Comparison of ENCODE assay signal across 9 mouse cellular contexts in the genomic region with DNA sequence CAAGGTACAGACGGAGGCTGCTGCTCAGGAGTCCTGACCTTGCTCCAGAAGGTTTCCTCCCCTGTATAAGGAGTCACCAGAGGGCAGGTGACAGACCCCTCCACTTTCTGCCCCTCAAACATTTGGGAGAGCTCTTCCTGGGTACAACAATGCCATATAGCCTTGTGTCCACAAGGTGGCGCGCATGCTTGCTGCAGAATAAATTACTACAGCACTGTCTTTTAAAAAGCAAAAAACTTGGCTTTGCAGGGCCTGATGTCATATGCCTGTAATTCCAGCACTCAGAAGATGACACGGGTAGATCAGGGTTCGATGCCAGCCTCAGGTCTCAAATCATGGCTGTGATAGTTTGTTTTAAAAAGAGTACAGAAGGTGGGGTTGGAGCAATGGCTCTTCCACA. TPM values are rescaled to one million over a fixed set of nuclear protein-coding genes. Genes with fewer than 3 reads are reported as not detected.
DNase-seq lines count a peak whose midpoint lies in the region; ATAC-seq and TF ChIP-seq lines count a peak whose summit lies in the region.
"Had no signal": no experiment of that assay in that cellular context is flagged by ENCODE, and none has a peak within 500 bp of the region (broad histone marks: within the 10 kb centered on the region; RNA-seq: fewer than 3 reads in every experiment).

No protein-coding gene starts in this region.

- 6% methylated on average over 5 of the region's 5 CpGs for WGBS in heart, embryonic 11.5 days (ENCODE audit: insufficient replicate concordance)
- 4% methylated on average over 5 of the region's 5 CpGs for WGBS in neural tube, embryonic 11.5 days

- intact Hi-C loops in left cerebral cortex, adult 2 months (cut with DNase I): loop anchor here (1.0 to 10.0 kb wide), 3 partner anchors 61 to 292 kb away; a partner anchor contains a TSS

- no peak overlapping the region for H3K4me3 ChIP-seq in heart, embryonic 11.5 days (ENCODE audit: low read depth, low read length)
- H3K4me3 ChIP-seq in G1E (ENCODE audit: low read depth, low read length): no peak overlapping the region
- H3K4me3 ChIP-seq in left cerebral cortex, adult 2 months: no peak overlapping the region
- H3K4me3 ChIP-seq in neural tube, embryonic 11.5 days (ENCODE audit: low read depth, low read length): no peak overlapping the region

- H3K27me3 ChIP-seq in heart, embryonic 11.5 days (ENCODE audit: control insufficient read depth, insufficient read depth, low read length): peaks cover 7% of the 10 kb centered on the region; the same call in 1 of the 2 replicates
- H3K27me3 ChIP-seq in G1E (ENCODE audit: insufficient read depth, low read length): peaks cover 26% of the 10 kb centered on the region
- H3K27me3 ChIP-seq in neural tube, embryonic 11.5 days (ENCODE audit: control insufficient read depth, insufficient read depth, low read length): no peaks in the 10 kb centered on the region

- DNase-seq in heart, adult 11 months: peak; percentile 95
- peak; percentile 49 for DNase-seq in G1E (ENCODE audit: low spot score)
- peak; percentile 83 for DNase-seq in cerebellum, adult 9-11 months
- DNase-seq in left cerebral cortex, adult 2 months (ENCODE audit: extremely low spot score in 1 of 2, low spot score in 2 of 2): peak; percentile 73 to 78
- peak; percentile 71 for DNase-seq in neural tube, embryonic 11.5 days (ENCODE audit: low spot score)
- DNase-seq in thymus, postnatal 0 days (ENCODE audit: low spot score): peak; percentile 87

- no peak for ATAC-seq in heart, embryonic 11.5 days (replicated peaks; ENCODE audit: insufficient number of reproducible peaks, low FRiP score, low TSS enrichment)
- no peak for ATAC-seq in G1E (ENCODE audit: extremely low read depth, insufficient number of reproducible peaks, low FRiP score, poor library complexity, severe bottlenecking)
- peak; percentile 10; the same call in 1 of the 2 replicates for ATAC-seq in granulocyte monocyte progenitor cell, adult 5-6 weeks (replicated peaks; ENCODE audit: poor library complexity, severe bottlenecking)
- ATAC-seq in neural tube, embryonic 11.5 days (ENCODE audit: insufficient read depth, low FRiP score, low TSS enrichment): no peak

- peaks cover 12% of the 10 kb centered on the region for H3K4me1 ChIP-seq in heart, embryonic 11.5 days (ENCODE audit: control insufficient read depth, insufficient read depth, low read length)
- peaks cover 34% of the 10 kb centered on the region for H3K4me1 ChIP-seq in G1E (ENCODE audit: insufficient read depth, low read depth, low read length)
- peaks cover 9% of the 10 kb centered on the region for H3K4me1 ChIP-seq in neural tube, embryonic 11.5 days (ENCODE audit: control insufficient read depth, insufficient read depth, low read length)

- no peak overlapping the region for H3K9ac ChIP-seq in heart, embryonic 11.5 days (ENCODE audit: low read depth, low read length)
- no peak overlapping the region for H3K9ac ChIP-seq in neural tube, embryonic 11.5 days (ENCODE audit: low read length)

- H3K9me3 ChIP-seq in heart, embryonic 11.5 days (replicated peaks; ENCODE audit: control insufficient read depth, low read length): no peaks in the 10 kb centered on the region
- H3K9me3 ChIP-seq in G1E (replicated peaks): no peaks in the 10 kb centered on the region
- H3K9me3 ChIP-seq in neural tube, embryonic 11.5 days (ENCODE audit: control insufficient read depth, low read length): no peaks in the 10 kb centered on the region

- H3K27ac ChIP-seq in heart, embryonic 11.5 days (ENCODE audit: low read depth, low read length): no peak overlapping the region
- no peak overlapping the region for H3K27ac ChIP-seq in left cerebral cortex, adult 2 months
- no peak overlapping the region for H3K27ac ChIP-seq in neural tube, embryonic 11.5 days (ENCODE audit: low read depth, low read length)
- H3K27ac ChIP-seq: macrophage had no signal

- TF ChIP-seq CTCF in G1E (IDR thresholded peaks at IDR 0.05; ENCODE audit: low read depth, low read length): peak; percentile 73
- TF ChIP-seq CTCF in left cerebral cortex, adult 2 months (IDR thresholded peaks at IDR 0.05): peak; percentile 99

- no peak overlapping the region for H3K4me2 ChIP-seq in heart, embryonic 11.5 days
- no peak overlapping the region for H3K4me2 ChIP-seq in neural tube, embryonic 11.5 days (ENCODE audit: low read depth)

- H3K36me3 ChIP-seq in heart, embryonic 11.5 days (ENCODE audit: control insufficient read depth, insufficient read depth, low read length): no peaks in the 10 kb centered on the region
- H3K36me3 ChIP-seq in G1E (replicated peaks): no peaks in the 10 kb centered on the region
- no peaks in the 10 kb centered on the region for H3K36me3 ChIP-seq in neural tube, embryonic 11.5 days (ENCODE audit: control insufficient read depth, insufficient read depth, low read length)

RNA-seq across cellular contexts. Expression of a gene that starts 4.5 kb away (rescaled TPM):
- polyA plus RNA-seq in heart, embryonic 11.5 days (2014; fragmentation: Nextera tagmentation; extraction: Ambion mirVana): 10.2 and 12.9 TPM in 2 replicates
- total RNA-seq in G1E (2014; fragmentation: Nextera tagmentation) (6.6 and 8.1 TPM in 2 replicates), G1E (2017) (10.7 TPM in 2 replicates)
- polyA plus RNA-seq in G1E (2012): 7.2 and 8.4 TPM in 2 replicates
- total RNA-seq in granulocyte monocyte progenitor cell, adult 5-6 weeks (2014; fragmentation: Nextera tagmentation): 7.5 and 11.2 TPM in 2 replicates
- 2.2 and 3.9 TPM in 2 replicates for total RNA-seq in granulocyte monocyte progenitor cell, adult 5-6 weeks (2017)
- 10 to 100 TPM; 13.6 to 13.7 TPM for total RNA-seq in left cerebral cortex, adult 2 months (2021)
- polyA plus RNA-seq in neural tube, embryonic 11.5 days (2014; fragmentation: Nextera tagmentation; extraction: Ambion mirVana): 10.3 and 11.1 TPM in 2 replicates
- polyA plus RNA-seq in thymus, postnatal 0 days (2015; fragmentation: Nextera tagmentation; extraction: Ambion mirVana): 9.0 and 9.2 TPM in 2 replicates

RNA-seq across cellular contexts. Expression of a gene that starts 57.6 kb away (rescaled TPM):
- 110 and 142 TPM in 2 replicates for polyA plus RNA-seq in heart, embryonic 11.5 days (2014; fragmentation: Nextera tagmentation; extraction: Ambion mirVana)
- total RNA-seq in G1E (2014; fragmentation: Nextera tagmentation) (13.5 and 23.9 TPM in 2 replicates), G1E (2017) (60.6 and 63.4 TPM in 2 replicates)
- polyA plus RNA-seq in G1E (2012): 69.2 and 72.5 TPM in 2 replicates
- total RNA-seq in granulocyte monocyte progenitor cell, adult 5-6 weeks (2014; fragmentation: Nextera tagmentation): 136 and 152 TPM in 2 replicates
- total RNA-seq in granulocyte monocyte progenitor cell, adult 5-6 weeks (2017): 127 and 150 TPM in 2 replicates
- 10 to 100 TPM; 60.1 to 61.4 TPM for total RNA-seq in left cerebral cortex, adult 2 months (2021)
- 574 and 631 TPM in 2 replicates for polyA plus RNA-seq in neural tube, embryonic 11.5 days (2014; fragmentation: Nextera tagmentation; extraction: Ambion mirVana)
- polyA plus RNA-seq in thymus, postnatal 0 days (2015; fragmentation: Nextera tagmentation; extraction: Ambion mirVana): 94.3 and 127 TPM in 2 replicates
